Mouse (Mus musculus): ENCODE results near the gene Furin. TPM values are rescaled to one million over a fixed set of nuclear protein-coding genes. Genes with fewer than 3 reads are reported as not detected.

The Furin gene
- total and polyA plus RNA-seq, 3 experiments, result 1.5 to 20.9 (median 13.5) TPM

DNA sequence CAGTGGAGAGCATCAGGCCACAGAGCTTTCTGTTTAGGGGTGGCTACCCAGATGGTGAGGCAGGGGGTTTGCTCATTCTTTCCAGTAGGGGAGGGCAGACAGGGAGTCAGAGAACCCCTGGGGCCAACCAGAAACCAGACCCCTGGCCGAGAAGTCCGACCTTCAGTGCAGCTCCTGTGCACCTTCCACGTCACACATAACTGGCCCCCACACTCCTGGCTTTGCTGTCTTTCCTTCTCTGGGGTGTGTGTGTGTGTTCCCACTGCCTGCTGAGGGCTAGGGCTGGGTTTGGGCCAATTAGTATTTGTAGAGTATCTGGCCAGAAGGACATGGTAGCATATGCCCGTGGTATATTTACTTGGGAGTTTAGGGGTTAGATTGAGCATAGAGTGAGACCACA, 45.1 kb upstream of the Furin start:
- H3K36me3 ChIP-seq (replicated peaks in 1 of 2; ENCODE audit: control insufficient read depth in 1 of 2, insufficient read depth in 1 of 2, low read length in 1 of 2), result peaks cover 4 to 29% of the 10 kb centered on the region in 2 experiments
- H3K9ac ChIP-seq (ENCODE audit: insufficient read depth, low read depth), result no peak overlapping the region
- H3K4me2 ChIP-seq (ENCODE audit: insufficient read depth, low read depth, poor library complexity, severe bottlenecking), result no peak overlapping the region
- DNase-seq (ENCODE audit: extremely low read depth), result no peak
- no peaks in the 10 kb centered on the region for H3K9me3 ChIP-seq (replicated peaks; ENCODE audit: low read length)
- in situ Hi-C loops (cut with MboI; ENCODE audit: low pct_ligation_motif_present, low pct_unique_long_range_greater_than_20kb, low sequenced_read_pairs), result no loop called here
- no peaks in the 10 kb centered on the region for H3K27me3 ChIP-seq (replicated peaks)
- H3K27ac ChIP-seq (ENCODE audit: insufficient read depth, low read depth), result no peak overlapping the region
- dilution Hi-C loops (cut with MboI; ENCODE audit: extremely low pct_ligation_motif_present, extremely low pct_unique_long_range_greater_than_20kb, low sequenced_read_pairs), result no loop called here
- H3K4me3 ChIP-seq (replicated peaks in 1 of 3; ENCODE audit: low read depth in 2 of 3, low read length in 2 of 3, poor library complexity in 1 of 3), result no peak overlapping the region
- no peak for TF ChIP-seq USF2 (conservative IDR thresholded peaks at IDR 0.05; ENCODE audit: low read depth, low read length)
- TF ChIP-seq RAD21 (IDR thresholded peaks at IDR 0.05; ENCODE audit: low read depth, low read length), result no peak
- no peak for TF ChIP-seq ZNF384 (IDR thresholded peaks at IDR 0.05; ENCODE audit: low read depth, low read length)
- TF ChIP-seq CHD2 (IDR thresholded peaks at IDR 0.05; ENCODE audit: low read length), result no peak
- TF ChIP-seq MAFK (IDR thresholded peaks at IDR 0.05; ENCODE audit: insufficient replicate concordance, low read length), result no peak
- H3K4me1 ChIP-seq (ENCODE audit: control insufficient read depth in 1 of 2, insufficient read depth in 2 of 2), result peaks cover 14 to 69% of the 10 kb centered on the region in 2 experiments; a peak in 3 of 4 replicates
- no peaks in the 10 kb centered on the region for H3K79me2 ChIP-seq (replicated peaks; ENCODE audit: control insufficient read depth, extremely low read depth, insufficient read depth, poor library complexity, severe bottlenecking)

DNA sequence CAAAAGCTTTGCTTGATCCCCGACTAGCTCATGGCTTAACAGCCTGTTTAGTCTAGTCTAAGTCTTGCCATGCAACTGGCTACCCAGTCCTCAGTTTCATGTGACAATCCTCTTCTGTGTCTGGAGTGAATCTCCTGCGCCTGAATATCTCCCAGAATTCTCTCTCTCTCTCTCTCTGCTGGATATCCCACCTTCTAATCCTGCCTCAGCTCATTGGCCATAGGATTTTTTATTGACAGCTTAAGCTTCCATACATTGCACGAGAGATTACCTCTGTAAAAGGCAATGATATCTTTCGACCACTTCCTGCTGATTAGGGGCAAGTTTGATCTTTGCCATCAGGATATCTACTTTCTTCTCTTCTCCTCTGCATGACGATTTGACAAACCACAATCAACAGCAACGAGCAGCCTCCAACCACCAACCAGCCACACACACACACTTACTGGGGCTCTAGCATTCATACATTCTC, 44.4 kb upstream of the Furin start:
- dilution Hi-C loops (cut with MboI; ENCODE audit: extremely low pct_ligation_motif_present, extremely low pct_unique_long_range_greater_than_20kb, low sequenced_read_pairs), result no loop called here
- no peaks in the 10 kb centered on the region for H3K79me2 ChIP-seq (replicated peaks; ENCODE audit: control insufficient read depth, extremely low read depth, insufficient read depth, poor library complexity, severe bottlenecking)
- no peak for DNase-seq (ENCODE audit: extremely low read depth)
- no peak overlapping the region for H3K4me2 ChIP-seq (ENCODE audit: insufficient read depth, low read depth, poor library complexity, severe bottlenecking)
- H3K36me3 ChIP-seq (replicated peaks in 1 of 2; ENCODE audit: control insufficient read depth in 1 of 2, insufficient read depth in 1 of 2, low read length in 1 of 2), result peaks cover 4 to 27% of the 10 kb centered on the region in 2 experiments
- peaks cover 12 to 69% of the 10 kb centered on the region in 2 experiments; a peak in 3 of 4 replicates for H3K4me1 ChIP-seq (ENCODE audit: control insufficient read depth in 1 of 2, insufficient read depth in 2 of 2)
- TF ChIP-seq MAFK (IDR thresholded peaks at IDR 0.05; ENCODE audit: insufficient replicate concordance, low read length) (no peak), KAT2A (IDR thresholded peaks at IDR 0.05; ENCODE audit: insufficient replicate concordance, low read length) (no peak), RAD21 (IDR thresholded peaks at IDR 0.05; ENCODE audit: low read depth, low read length) (no peak), MEF2A (IDR thresholded peaks at IDR 0.05; ENCODE audit: borderline replicate concordance, low read depth, low read length) (no peak), ZC3H11A (IDR thresholded peaks at IDR 0.05; ENCODE audit: low read depth, low read length) (no peak), RCOR1 (conservative IDR thresholded peaks at IDR 0.05; ENCODE audit: low read depth, low read length) (no peak), E2F4 (IDR thresholded peaks at IDR 0.05; ENCODE audit: insufficient replicate concordance, low read depth, low read length) (no peak), GABPA (IDR thresholded peaks at IDR 0.05; ENCODE audit: insufficient replicate concordance, low read depth, low read length) (no peak), JUND (conservative IDR thresholded peaks at IDR 0.05; ENCODE audit: low read depth, low read length) (no peak), BHLHE40 (IDR thresholded peaks at IDR 0.05; ENCODE audit: low read depth, low read length) (no peak), TBP (conservative IDR thresholded peaks at IDR 0.05; ENCODE audit: low read depth, low read length) (no peak), EP300 (IDR thresholded peaks at IDR 0.05; ENCODE audit: low read length) (no peak), NELFE (IDR thresholded peaks at IDR 0.05; ENCODE audit: low read depth, low read length) (no peak), IRF4 (IDR thresholded peaks at IDR 0.05; ENCODE audit: low read depth, low read length) (no peak)
- no peak overlapping the region for H3K4me3 ChIP-seq (replicated peaks in 1 of 3; ENCODE audit: low read depth in 2 of 3, low read length in 2 of 3, poor library complexity in 1 of 3)
- no peak overlapping the region for H3K9ac ChIP-seq (ENCODE audit: insufficient read depth, low read depth)
- H3K27me3 ChIP-seq (replicated peaks), result no peaks in the 10 kb centered on the region
- H3K9me3 ChIP-seq (replicated peaks; ENCODE audit: low read length), result no peaks in the 10 kb centered on the region
- in situ Hi-C loops (cut with MboI; ENCODE audit: low pct_ligation_motif_present, low pct_unique_long_range_greater_than_20kb, low sequenced_read_pairs), result no loop called here
- H3K27ac ChIP-seq (ENCODE audit: insufficient read depth, low read depth), result no peak overlapping the region
